Mouse (Mus musculus): ENCODE measurements around the gene Gpr132.

DNA sequence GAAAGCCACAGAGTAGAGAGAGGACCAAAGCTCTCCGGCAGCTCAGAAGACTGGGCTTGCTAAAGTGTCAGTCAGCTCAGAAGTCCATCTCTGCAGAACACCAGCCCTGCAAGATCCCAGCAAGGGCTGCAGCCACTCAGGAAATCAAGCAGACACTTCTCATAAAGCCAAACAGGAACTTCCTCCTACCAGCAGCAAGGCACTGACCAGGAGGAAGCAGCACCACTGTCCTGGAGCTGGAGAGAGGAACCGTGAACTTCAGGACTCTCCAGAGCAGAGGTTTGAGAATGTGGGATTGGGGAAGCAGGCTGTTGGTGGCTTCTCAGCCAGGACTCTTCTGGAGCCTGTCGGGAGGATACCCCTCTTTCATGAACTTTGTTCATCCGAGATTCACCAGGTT lies 26.9 kb upstream of the Gpr132 start:
- TF ChIP-seq GATA1 (IDR thresholded peaks at IDR 0.05; ENCODE audit: borderline replicate concordance, low read length) = no peak
- no peak for TF ChIP-seq FLI1 (IDR thresholded peaks at IDR 0.05; ENCODE audit: low read length)
